Mouse (Mus musculus) embryonic facial prominence, embryonic 10.5 days (tissue): Measurements from ENCODE around the gene Kif1b. TPM values are rescaled to one million over a fixed set of nuclear protein-coding genes. Genes with fewer than 3 reads are reported as not detected.
A peak's percentile ranks its signal among the peaks of the same experiment; 100 is the strongest.

Source experiments
- DNase-seq: peaks from one replicate; pipeline ENCODE4 v3.0.0-alpha.2; 2017; ENCODE audit warnings: low spot score
- H3K27ac ChIP-seq: fragments of 300-500 bp; sonication (generic); replicated peaks from 2 replicates; pipeline ENCODE4 v1.5.1; 2016; ENCODE audit warnings: mild to moderate bottlenecking
- H3K27me3 ChIP-seq: fragments of 300-500 bp; sonication (generic); replicated peaks from 2 replicates; pipeline ENCODE4 v1.6.1; 2016; ENCODE audit warnings: low read depth, mild to moderate bottlenecking; ENCODE audit not compliant: poor library complexity, severe bottlenecking
- H3K36me3 ChIP-seq: fragments of 300-500 bp; sonication (generic); replicated peaks from 2 replicates; pipeline ENCODE4 v1.6.1; 2016; ENCODE audit warnings: mild to moderate bottlenecking, moderate library complexity
- H3K4me1 ChIP-seq: fragments of 300-500 bp; sonication (generic); 2 replicates; pipeline ENCODE4 v1.6.1; 2016
- H3K4me3 ChIP-seq: fragments of 300-500 bp; sonication (generic); 2 replicates; pipeline ENCODE4 v1.5.1; 2016; ENCODE audit warnings: mild to moderate bottlenecking, moderate library complexity
- H3K9me3 ChIP-seq: fragments of 300-500 bp; sonication (generic); 2 replicates; pipeline ENCODE4 v1.6.1; 2016; ENCODE audit warnings: mild to moderate bottlenecking
- WGBS: fragments of 180-500 bp; shearing (Covaris S2); methylation state at CpG from one replicate; pipeline ENCODE4 v1.1.7; 2016; 5-methylcytosine and 5-hydroxymethylcytosine counted together
- polyA plus RNA-seq: library from polyadenylated mRNA; unstranded; fragments of >200 nt; fragmentation: Nextera tagmentation; extraction: Ambion mirVana; gene quantifications from 2 replicates; pipeline ENCODE4 v1.2.1, GENCODE M21; 2016

Gene Kif1b
- polyA plus RNA-seq, 1 experiment from 2014 or later = 51.3 TPM

GRCm38 (mm10) chr4:149201110-149201509 lies 106.4 kb downstream of the Kif1b start:
- no peak overlapping the region for H3K4me3 ChIP-seq
- 89% methylated on average over 4 of the region's 4 CpGs for WGBS
- no peaks in the 10 kb centered on the region for H3K9me3 ChIP-seq
- DNase-seq = no peak
- peaks cover 90% of the 10 kb centered on the region for H3K36me3 ChIP-seq
- no peaks in the 10 kb centered on the region for H3K27me3 ChIP-seq
- H3K27ac ChIP-seq = no peak overlapping the region
- H3K4me1 ChIP-seq = no peaks in the 10 kb centered on the region

DNA sequence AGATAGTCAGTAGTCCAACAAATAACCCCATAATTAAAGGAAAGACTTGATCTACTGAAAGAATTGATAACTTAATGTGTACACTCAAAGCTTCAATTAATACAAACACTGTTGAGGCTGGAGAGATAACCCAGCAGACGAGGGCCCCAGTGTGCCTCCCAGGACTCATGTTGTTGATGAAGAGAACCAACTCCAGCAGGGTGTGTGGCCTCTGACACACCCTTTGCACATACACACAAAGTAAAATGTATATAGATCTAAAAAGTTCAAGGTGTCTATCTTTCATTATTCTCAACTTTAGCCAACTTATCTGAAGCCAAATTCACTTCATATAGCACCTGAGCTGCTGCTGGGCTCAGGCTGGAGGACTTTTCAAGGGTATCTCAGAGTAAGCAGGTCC lies 110.3 kb downstream of the Kif1b start:
- 86% methylated on average over 1 of the region's 1 CpGs for WGBS
- Histone ChIP-seq H3K36me3 (peaks cover 80% of the 10 kb centered on the region), H3K4me1 (no peaks in the 10 kb centered on the region), H3K27me3 (no peaks in the 10 kb centered on the region), H3K27ac (no peak overlapping the region), H3K9me3 (no peaks in the 10 kb centered on the region), H3K4me3 (no peak overlapping the region)
- DNase-seq = no peak

DNA sequence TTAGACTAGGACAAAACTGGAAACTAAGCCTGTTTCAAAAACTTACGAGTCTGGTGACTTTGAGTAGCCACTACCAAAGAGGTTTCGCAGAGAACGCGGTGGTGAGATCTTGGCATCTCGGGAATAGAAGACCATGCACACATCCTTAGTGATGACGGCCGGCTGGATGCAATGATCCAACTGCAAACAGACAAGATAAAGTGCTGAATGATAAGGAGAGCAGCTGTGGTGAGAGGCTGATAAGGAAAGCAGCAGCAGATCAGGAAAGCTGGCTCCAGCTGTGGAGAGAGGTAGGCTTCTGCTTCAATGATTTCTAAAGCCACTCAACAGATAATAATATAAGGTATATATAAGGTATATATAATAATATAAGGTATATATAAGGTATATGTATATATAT lies 116.4 kb downstream of the Kif1b start:
- H3K27me3 ChIP-seq = no peaks in the 10 kb centered on the region
- peaks cover 83% of the 10 kb centered on the region for H3K36me3 ChIP-seq

GRCm38 (mm10) chr4:149188563-149188962 lies 118.9 kb downstream of the Kif1b start:
- peaks cover 91% of the 10 kb centered on the region for H3K36me3 ChIP-seq
- no peak overlapping the region for H3K27ac ChIP-seq
- H3K4me3 ChIP-seq = no peak overlapping the region
- WGBS = 90% methylated on average over 2 of the region's 2 CpGs
- H3K27me3 ChIP-seq = no peaks in the 10 kb centered on the region
- no peak for DNase-seq
- no peaks in the 10 kb centered on the region for H3K4me1 ChIP-seq
- no peaks in the 10 kb centered on the region for H3K9me3 ChIP-seq

More for the DNA sequence above, 116.4 kb downstream of the Kif1b start:
- no peak overlapping the region for H3K27ac ChIP-seq
- no peaks in the 10 kb centered on the region for H3K4me1 ChIP-seq
- no peak overlapping the region for H3K4me3 ChIP-seq
- H3K9me3 ChIP-seq = no peaks in the 10 kb centered on the region
- WGBS = 96% methylated on average over 7 of the region's 7 CpGs
- no peak for DNase-seq

- Histone ChIP-seq H3K4me1 (peaks cover 17% of the 10 kb centered on the region), H3K27ac (no peak overlapping the region), H3K36me3 (peaks cover 92% of the 10 kb centered on the region), H3K9me3 (no peaks in the 10 kb centered on the region), H3K27me3 (no peaks in the 10 kb centered on the region), H3K4me3 (no peak overlapping the region)
- no peak for DNase-seq
- 49% methylated on average over 4 of the region's 4 CpGs for WGBS
These were observed 124.7 kb downstream of the Kif1b start for GRCm38 (mm10) chr4:149182755-149183154.

- WGBS = 89% methylated on average over 7 of the region's 7 CpGs
These were observed 125.3 kb downstream of the Kif1b start for GRCm38 (mm10) chr4:149182192-149182591.

DNA sequence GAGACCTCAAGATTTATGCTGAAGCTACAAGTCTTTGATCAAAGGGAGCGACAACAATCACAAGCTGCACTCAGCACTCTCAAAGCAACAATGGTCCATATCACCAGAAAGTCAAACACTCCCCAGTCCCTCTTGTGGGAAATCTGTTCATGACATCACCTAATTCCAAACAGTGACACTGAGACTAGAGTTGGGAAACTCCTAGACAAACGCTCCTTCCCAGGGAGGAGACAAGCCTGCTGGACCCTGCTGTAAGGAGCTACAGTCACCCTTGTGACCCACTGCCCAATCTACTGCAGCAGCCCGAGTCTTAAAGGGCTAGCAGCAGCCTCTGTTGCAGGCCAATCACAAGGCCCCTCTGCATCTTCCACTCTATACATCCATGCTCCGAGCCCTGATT lies 127.9 kb downstream of the Kif1b start:
- Histone ChIP-seq H3K4me1 (peaks cover 28% of the 10 kb centered on the region), H3K9me3 (no peaks in the 10 kb centered on the region), H3K36me3 (peaks cover 67% of the 10 kb centered on the region), H3K4me3 (no peak overlapping the region), H3K27me3 (no peaks in the 10 kb centered on the region), H3K27ac (0 out of 2 replicates have a peak overlapping the region, but pooled peaks have one; percentile 5)
- WGBS = 64% methylated on average over 4 of the region's 4 CpGs
- DNase-seq = no peak

More at GRCm38 (mm10) chr4:149182192-149182591, 125.3 kb downstream of the Kif1b start:
- Histone ChIP-seq H3K9me3 (no peaks in the 10 kb centered on the region), H3K36me3 (peaks cover 87% of the 10 kb centered on the region), H3K4me1 (peaks cover 21% of the 10 kb centered on the region), H3K4me3 (no peak overlapping the region), H3K27ac (no peak overlapping the region), H3K27me3 (no peaks in the 10 kb centered on the region)
- no peak for DNase-seq

DNA sequence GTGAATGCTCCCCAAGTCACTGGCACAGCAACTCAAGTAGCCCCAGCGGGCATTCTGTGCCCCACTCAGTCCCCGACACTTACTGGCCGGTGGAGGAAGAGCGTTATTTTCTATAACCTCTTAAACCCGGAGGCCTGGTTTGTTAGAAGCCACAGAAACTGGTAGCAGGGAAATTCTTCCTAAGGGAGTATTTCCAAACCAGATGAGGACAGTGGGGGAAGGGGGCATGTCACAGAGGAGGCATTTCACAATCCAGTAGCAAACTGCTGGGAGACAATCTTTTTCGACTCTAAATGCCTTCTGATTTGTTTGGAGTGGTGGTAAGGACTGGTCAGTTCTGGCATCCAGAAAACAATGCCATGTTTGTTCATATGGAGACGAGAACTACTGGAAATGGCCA lies 128.3 kb downstream of the Kif1b start:
- no peaks in the 10 kb centered on the region for H3K9me3 ChIP-seq
- no peak for DNase-seq
- H3K4me3 ChIP-seq = no peak overlapping the region
- peak overlapping the region; percentile 36 for H3K27ac ChIP-seq
- H3K27me3 ChIP-seq = no peaks in the 10 kb centered on the region
- H3K4me1 ChIP-seq = peaks cover 28% of the 10 kb centered on the region
- peaks cover 62% of the 10 kb centered on the region for H3K36me3 ChIP-seq
- WGBS = 79% methylated on average over 7 of the region's 7 CpGs

DNA sequence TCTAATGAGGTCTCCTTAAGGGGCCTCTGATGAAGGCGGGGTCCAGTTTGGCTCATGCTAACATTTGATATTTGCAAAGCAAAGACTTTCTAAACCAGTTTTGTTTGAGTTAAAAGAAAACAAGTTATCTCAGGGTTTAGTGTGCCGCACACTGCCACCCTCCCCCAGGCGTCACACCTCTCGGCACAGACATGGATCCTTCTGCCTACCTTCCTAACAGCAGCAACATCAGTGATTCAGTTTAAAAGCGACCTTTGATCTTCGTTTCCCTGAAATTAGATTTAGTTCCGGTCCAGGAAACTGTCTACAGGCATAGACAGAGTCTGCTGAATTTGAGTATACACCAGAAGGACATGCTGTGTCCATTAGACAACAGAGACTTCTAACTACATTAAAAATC lies 129.2 kb downstream of the Kif1b start:
- no peaks in the 10 kb centered on the region for H3K27me3 ChIP-seq
- no peak overlapping the region for H3K27ac ChIP-seq
- no peaks in the 10 kb centered on the region for H3K9me3 ChIP-seq
- H3K4me3 ChIP-seq = no peak overlapping the region
- WGBS = 69% methylated on average over 7 of the region's 7 CpGs
- peaks cover 33% of the 10 kb centered on the region for H3K4me1 ChIP-seq
- peaks cover 54% of the 10 kb centered on the region for H3K36me3 ChIP-seq
- no peak for DNase-seq

GRCm38 (mm10) chr4:149177046-149177445 lies 130.4 kb downstream of the Kif1b start:
- no peak for DNase-seq
- H3K36me3 ChIP-seq = peaks cover 41% of the 10 kb centered on the region

GRCm38 (mm10) chr4:149176645-149177044 lies 130.8 kb downstream of the Kif1b start:
- Histone ChIP-seq H3K9me3 (no peaks in the 10 kb centered on the region), H3K27me3 (no peaks in the 10 kb centered on the region), H3K36me3 (peaks cover 37% of the 10 kb centered on the region), H3K27ac (no peak overlapping the region), H3K4me1 (peaks cover 49% of the 10 kb centered on the region), H3K4me3 (no peak overlapping the region)
- WGBS = 85% methylated on average over 6 of the region's 6 CpGs
- DNase-seq = no peak

More at GRCm38 (mm10) chr4:149177046-149177445, 130.4 kb downstream of the Kif1b start:
- no peak overlapping the region for H3K4me3 ChIP-seq
- H3K9me3 ChIP-seq = no peaks in the 10 kb centered on the region
- WGBS = 52% methylated on average over 5 of the region's 5 CpGs
- H3K27me3 ChIP-seq = no peaks in the 10 kb centered on the region
- H3K27ac ChIP-seq = no peak overlapping the region
- H3K4me1 ChIP-seq = peaks cover 45% of the 10 kb centered on the region

- Histone ChIP-seq H3K36me3 (peaks cover 8% of the 10 kb centered on the region; the same call in 1 of the 2 replicates), H3K27me3 (no peaks in the 10 kb centered on the region), H3K4me1 (peaks cover 49% of the 10 kb centered on the region), H3K27ac (no peak overlapping the region), H3K9me3 (no peaks in the 10 kb centered on the region), H3K4me3 (no peak overlapping the region)
- no peak for DNase-seq
- WGBS = 88% methylated on average over 6 of the region's 6 CpGs
These were observed 133.8 kb downstream of the Kif1b start for GRCm38 (mm10) chr4:149173661-149174060.

- peaks cover 40% of the 10 kb centered on the region for H3K4me1 ChIP-seq
- 0 out of 2 replicates have a peak overlapping the region, but pooled peaks have one; percentile 11 for H3K27ac ChIP-seq
- H3K36me3 ChIP-seq = 0 out of 2 replicates have a peak, but pooled peaks cover 4% of the 10 kb centered on the region
- H3K4me3 ChIP-seq = no peak overlapping the region
- H3K27me3 ChIP-seq = no peaks in the 10 kb centered on the region
- no peak for DNase-seq
- no peaks in the 10 kb centered on the region for H3K9me3 ChIP-seq
- WGBS = 77% methylated on average over 2 of the region's 2 CpGs
These were observed 134.8 kb downstream of the Kif1b start for GRCm38 (mm10) chr4:149172666-149173065.
